In genomic region chr16:10838487-10839245, GRCm38 (mm10) we compare ENCODE assay signal across 10 mouse cellular contexts. TPM values are rescaled to one million over a fixed set of nuclear protein-coding genes. Genes with fewer than 3 reads are reported as not detected.
DNase-seq lines count a peak whose midpoint lies in the region; ATAC-seq lines count a peak whose summit lies in the region.
"Had no signal": no experiment of that assay in that cellular context is flagged by ENCODE, and none has a peak within 500 bp of the region (broad histone marks: within the 10 kb centered on the region; RNA-seq: fewer than 3 reads in every experiment).

No protein-coding gene starts in this region.

- no peak overlapping the region; the same call in 1 of the 2 replicates for H3K27ac ChIP-seq in hindbrain, embryonic 10.5 days
- H3K27ac ChIP-seq in hindbrain, embryonic 14.5 days: no peak overlapping the region
- H3K27ac ChIP-seq in embryonic facial prominence, embryonic 11.5 days (replicated peaks; ENCODE audit: low read depth, low read length): no peak overlapping the region; the same call in 1 of the 2 replicates
- no peak overlapping the region for H3K27ac ChIP-seq in forebrain, embryonic 12.5 days

- no peak overlapping the region for H3K4me2 ChIP-seq in hindbrain, embryonic 14.5 days (replicated peaks)
- no peak overlapping the region for H3K4me2 ChIP-seq in embryonic facial prominence, embryonic 11.5 days (ENCODE audit: low read depth, low read length)
- H3K4me2 ChIP-seq in forebrain, embryonic 12.5 days: no peak overlapping the region

- no peaks in the 10 kb centered on the region for H3K9me3 ChIP-seq in hindbrain, embryonic 10.5 days
- no peaks in the 10 kb centered on the region for H3K9me3 ChIP-seq in hindbrain, embryonic 14.5 days (ENCODE audit: control insufficient read depth, low read length)
- H3K9me3 ChIP-seq in embryonic facial prominence, embryonic 11.5 days (replicated peaks; ENCODE audit: control insufficient read depth, low read length): no peaks in the 10 kb centered on the region
- no peaks in the 10 kb centered on the region for H3K9me3 ChIP-seq in forebrain, embryonic 12.5 days
- H3K9me3 ChIP-seq: G1E had no signal

- no peak overlapping the region for H3K4me3 ChIP-seq in hindbrain, embryonic 10.5 days
- H3K4me3 ChIP-seq in hindbrain, embryonic 14.5 days (replicated peaks; ENCODE audit: low read length): no peak overlapping the region
- H3K4me3 ChIP-seq in embryonic facial prominence, embryonic 11.5 days (ENCODE audit: low read depth, low read length): no peak overlapping the region
- no peak overlapping the region for H3K4me3 ChIP-seq in forebrain, embryonic 12.5 days (replicated peaks)

- peaks cover 19% of the 10 kb centered on the region for H3K36me3 ChIP-seq in hindbrain, embryonic 10.5 days
- no peaks in the 10 kb centered on the region for H3K36me3 ChIP-seq in hindbrain, embryonic 14.5 days (replicated peaks; ENCODE audit: control insufficient read depth, insufficient read depth)
- H3K36me3 ChIP-seq in embryonic facial prominence, embryonic 11.5 days (replicated peaks; ENCODE audit: control insufficient read depth, insufficient read depth, low read depth, low read length): no peaks in the 10 kb centered on the region
- H3K36me3 ChIP-seq in forebrain, embryonic 12.5 days (replicated peaks): 0 out of 2 replicates have a peak, but pooled peaks cover 11% of the 10 kb centered on the region

- H3K27me3 ChIP-seq in hindbrain, embryonic 10.5 days (ENCODE audit: insufficient read depth, poor library complexity, severe bottlenecking): peaks cover 5% of the 10 kb centered on the region
- no peaks in the 10 kb centered on the region for H3K27me3 ChIP-seq in hindbrain, embryonic 14.5 days (ENCODE audit: control insufficient read depth, insufficient read depth, low read length)
- H3K27me3 ChIP-seq in embryonic facial prominence, embryonic 11.5 days (ENCODE audit: control insufficient read depth, insufficient read depth, low read length): no peaks in the 10 kb centered on the region
- H3K27me3 ChIP-seq in forebrain, embryonic 12.5 days: peaks cover 5% of the 10 kb centered on the region

- no peak for ATAC-seq in hindbrain, embryonic 14.5 days (ENCODE audit: low FRiP score)
- no peak for ATAC-seq in embryonic facial prominence, embryonic 11.5 days (replicated peaks; ENCODE audit: insufficient number of reproducible peaks, low FRiP score, low TSS enrichment, low read depth)
- peak; percentile 76 for ATAC-seq in monocyte, adult 5-6 weeks (replicated peaks; ENCODE audit: insufficient number of reproducible peaks, low FRiP score, low TSS enrichment, poor library complexity, severe bottlenecking)
- ATAC-seq in forebrain, embryonic 12.5 days (ENCODE audit: low FRiP score): no peak
- ATAC-seq in erythroid progenitor cell, adult 5-6 weeks (replicated peaks; ENCODE audit: low FRiP score, poor library complexity, severe bottlenecking): no peak

- DNase-seq in hindbrain, embryonic 10.5 days (ENCODE audit: low spot score): peak; percentile 24
- no peak for DNase-seq in hindbrain, embryonic 14.5 days (ENCODE audit: low spot score)
- DNase-seq in embryonic facial prominence, embryonic 11.5 days (ENCODE audit: low spot score): peak; percentile 56
- peak; percentile 65 for DNase-seq in large intestine, adult 2 months (ENCODE audit: low read depth, low spot score)
- no peak for DNase-seq in cerebellum, adult 11-12 months

- 44% methylated on average over 10 of the region's 10 CpGs for WGBS in hindbrain, embryonic 10.5 days
- WGBS in hindbrain, embryonic 14.5 days: 32% methylated on average over 10 of the region's 10 CpGs
- 42% methylated on average over 10 of the region's 10 CpGs for WGBS in embryonic facial prominence, embryonic 11.5 days
- WGBS in large intestine, adult 2 months: 25% methylated on average over 10 of the region's 10 CpGs
- 55% methylated on average over 10 of the region's 10 CpGs for WGBS in forebrain, embryonic 12.5 days

- peaks cover 46% of the 10 kb centered on the region for H3K4me1 ChIP-seq in hindbrain, embryonic 10.5 days (replicated peaks)
- 0 out of 2 replicates have a peak, but pooled peaks cover 3% of the 10 kb centered on the region for H3K4me1 ChIP-seq in hindbrain, embryonic 14.5 days (replicated peaks; ENCODE audit: control insufficient read depth, insufficient read depth, low read length)
- peaks cover 5% of the 10 kb centered on the region; the same call in 1 of the 2 replicates for H3K4me1 ChIP-seq in embryonic facial prominence, embryonic 11.5 days (ENCODE audit: control insufficient read depth, insufficient read depth, low read length)
- H3K4me1 ChIP-seq in forebrain, embryonic 12.5 days: peaks cover 38% of the 10 kb centered on the region

- H3K9ac ChIP-seq in hindbrain, embryonic 14.5 days: no peak overlapping the region
- H3K9ac ChIP-seq in embryonic facial prominence, embryonic 11.5 days (replicated peaks; ENCODE audit: low read length): no peak overlapping the region
- H3K9ac ChIP-seq in forebrain, embryonic 12.5 days: no peak overlapping the region

RNA-seq across cellular contexts. Expression of gene Rmi2, which starts 3.8 kb away (rescaled TPM):
- 2.5 and 4.7 TPM in 2 replicates for polyA plus RNA-seq in hindbrain, embryonic 10.5 days (2016; fragmentation: Nextera tagmentation; extraction: Ambion mirVana)
- polyA plus RNA-seq in hindbrain, embryonic 14.5 days (2014; fragmentation: Nextera tagmentation; extraction: Ambion mirVana): 0.47 and 0.57 TPM in 2 replicates
- polyA plus RNA-seq in embryonic facial prominence, embryonic 11.5 days (2014; fragmentation: Nextera tagmentation; extraction: Ambion mirVana): 2.7 and 2.9 TPM in 2 replicates
- 2.2 and 2.6 TPM in 2 replicates for polyA plus RNA-seq in large intestine, adult 2 months (2012; rRNA removed)
- total RNA-seq in monocyte, adult 5-6 weeks (2017): 0.58 TPM in 1 of 3 replicates, not detected in the others
- 3.1 and 4.0 TPM in 2 replicates for polyA plus RNA-seq in forebrain, embryonic 12.5 days (2016; fragmentation: Nextera tagmentation; extraction: Ambion mirVana)
- total RNA-seq in erythroid progenitor cell, adult 5-6 weeks (2015; ENCODE audit: low replicate concordance): 1.3 and 3.6 TPM in 2 replicates
- 2.0 and 3.2 TPM in 2 replicates for total RNA-seq in erythroid progenitor cell, adult 5-6 weeks (2017; ENCODE audit: low replicate concordance)

RNA-seq across cellular contexts. Expression of gene Gm11172, which starts 26.0 kb away (rescaled TPM):
- polyA plus RNA-seq in hindbrain, embryonic 10.5 days (2016; fragmentation: Nextera tagmentation; extraction: Ambion mirVana): not detected in 2 replicates
- polyA plus RNA-seq in hindbrain, embryonic 14.5 days (2014; fragmentation: Nextera tagmentation; extraction: Ambion mirVana): not detected in 2 replicates
- polyA plus RNA-seq in embryonic facial prominence, embryonic 11.5 days (2014; fragmentation: Nextera tagmentation; extraction: Ambion mirVana): not detected in 2 replicates
- polyA plus RNA-seq in large intestine, adult 2 months (2012; rRNA removed): not detected in 2 replicates
- not detected in 3 replicates for total RNA-seq in monocyte, adult 5-6 weeks (2017)
- polyA plus RNA-seq in forebrain, embryonic 12.5 days (2016; fragmentation: Nextera tagmentation; extraction: Ambion mirVana): not detected in 2 replicates
- not detected in 2 replicates for total RNA-seq in erythroid progenitor cell, adult 5-6 weeks (2015; ENCODE audit: low replicate concordance)
- not detected in 2 replicates for total RNA-seq in erythroid progenitor cell, adult 5-6 weeks (2017; ENCODE audit: low replicate concordance)
- total RNA-seq: G1E; left cerebral cortex, postnatal 25 days had no signal
- polyA plus RNA-seq: G1E had no signal

RNA-seq across cellular contexts. Expression of gene Prm1, which starts 33.0 kb away (rescaled TPM):
- polyA plus RNA-seq in hindbrain, embryonic 10.5 days (2016; fragmentation: Nextera tagmentation; extraction: Ambion mirVana): not detected in 2 replicates
- polyA plus RNA-seq in hindbrain, embryonic 14.5 days (2014; fragmentation: Nextera tagmentation; extraction: Ambion mirVana): 0.96 TPM in 1 of 2 replicates, not detected in the other
- polyA plus RNA-seq in embryonic facial prominence, embryonic 11.5 days (2014; fragmentation: Nextera tagmentation; extraction: Ambion mirVana): not detected in 2 replicates
- 0.50 TPM in 1 of 2 replicates, not detected in the other for polyA plus RNA-seq in large intestine, adult 2 months (2012; rRNA removed)
- total RNA-seq in monocyte, adult 5-6 weeks (2017): 1.5 to 7.7 TPM in 2 of 3 replicates, not detected in the other
- not detected in 2 replicates for polyA plus RNA-seq in forebrain, embryonic 12.5 days (2016; fragmentation: Nextera tagmentation; extraction: Ambion mirVana)
- not detected in 2 replicates for total RNA-seq in erythroid progenitor cell, adult 5-6 weeks (2015; ENCODE audit: low replicate concordance)
- not detected in 2 replicates for total RNA-seq in erythroid progenitor cell, adult 5-6 weeks (2017; ENCODE audit: low replicate concordance)
- total RNA-seq: G1E; left cerebral cortex, postnatal 25 days had no signal
- polyA plus RNA-seq: G1E had no signal

RNA-seq across cellular contexts. Expression of gene Prm2, which starts 42.7 kb away (rescaled TPM):
- not detected in 2 replicates for polyA plus RNA-seq in hindbrain, embryonic 10.5 days (2016; fragmentation: Nextera tagmentation; extraction: Ambion mirVana)
- not detected in 2 replicates for polyA plus RNA-seq in hindbrain, embryonic 14.5 days (2014; fragmentation: Nextera tagmentation; extraction: Ambion mirVana)
- not detected in 2 replicates for polyA plus RNA-seq in embryonic facial prominence, embryonic 11.5 days (2014; fragmentation: Nextera tagmentation; extraction: Ambion mirVana)
- 0.26 TPM in 1 of 2 replicates, not detected in the other for polyA plus RNA-seq in large intestine, adult 2 months (2012; rRNA removed)
- total RNA-seq in monocyte, adult 5-6 weeks (2017): 6.1 to 11.8 TPM in 2 of 3 replicates, not detected in the other
- not detected in 2 replicates for polyA plus RNA-seq in forebrain, embryonic 12.5 days (2016; fragmentation: Nextera tagmentation; extraction: Ambion mirVana)
- not detected in 2 replicates for total RNA-seq in erythroid progenitor cell, adult 5-6 weeks (2015; ENCODE audit: low replicate concordance)
- total RNA-seq in erythroid progenitor cell, adult 5-6 weeks (2017; ENCODE audit: low replicate concordance): not detected in 2 replicates
- total RNA-seq: left cerebral cortex, postnatal 25 days had no signal
- polyA plus RNA-seq: G1E had no signal

RNA-seq across cellular contexts. Expression of gene Prm3, which starts 48.0 kb away (rescaled TPM):
- polyA plus RNA-seq in hindbrain, embryonic 10.5 days (2016; fragmentation: Nextera tagmentation; extraction: Ambion mirVana): not detected in 2 replicates
- not detected in 2 replicates for polyA plus RNA-seq in hindbrain, embryonic 14.5 days (2014; fragmentation: Nextera tagmentation; extraction: Ambion mirVana)
- not detected in 2 replicates for polyA plus RNA-seq in embryonic facial prominence, embryonic 11.5 days (2014; fragmentation: Nextera tagmentation; extraction: Ambion mirVana)
- polyA plus RNA-seq in large intestine, adult 2 months (2012; rRNA removed): not detected in 2 replicates
- not detected in 3 replicates for total RNA-seq in monocyte, adult 5-6 weeks (2017)
- not detected in 2 replicates for polyA plus RNA-seq in forebrain, embryonic 12.5 days (2016; fragmentation: Nextera tagmentation; extraction: Ambion mirVana)
- total RNA-seq in erythroid progenitor cell, adult 5-6 weeks (2015; ENCODE audit: low replicate concordance): not detected in 2 replicates
- total RNA-seq in erythroid progenitor cell, adult 5-6 weeks (2017; ENCODE audit: low replicate concordance): not detected in 2 replicates
- total RNA-seq: G1E; left cerebral cortex, postnatal 25 days had no signal
- polyA plus RNA-seq: G1E had no signal

Comparison
In these comparisons a context has a peak if more than half of its experiments do, and no peak if none do; other contexts are left out.
1. DNase-seq: peak in hindbrain, embryonic 10.5 days (single experiment), embryonic facial prominence, embryonic 11.5 days (single experiment) and large intestine, adult 2 months (single experiment); none in hindbrain, embryonic 14.5 days (single experiment) and cerebellum, adult 11-12 months (single experiment).